Mouse (Mus musculus) thymus, adult 18-20 months (tissue): ENCODE data around the gene Tmem274.

Experiments used
- DNase-seq, 2 experiments: peaks; one replicate each; pipeline ENCODE4 v3.0.0; 2022; ENCODE audit warnings: mixed read lengths in 2 of 2

Tmem274 gene

GRCm38 (mm10) chr4:149526330-149526729, 49.2 kb downstream of the Tmem274 start:
- no peak for DNase-seq

GRCm38 (mm10) chr4:149527621-149528354, 50.6 kb downstream of the Tmem274 start:
- no peak for DNase-seq

- no peak for DNase-seq
Measured at GRCm38 (mm10) chr4:149529691-149530090, 52.5 kb downstream of the Tmem274 start.
